Mouse (Mus musculus): ENCODE results near the gene Slc17a8.

Gene Slc17a8

DNA sequence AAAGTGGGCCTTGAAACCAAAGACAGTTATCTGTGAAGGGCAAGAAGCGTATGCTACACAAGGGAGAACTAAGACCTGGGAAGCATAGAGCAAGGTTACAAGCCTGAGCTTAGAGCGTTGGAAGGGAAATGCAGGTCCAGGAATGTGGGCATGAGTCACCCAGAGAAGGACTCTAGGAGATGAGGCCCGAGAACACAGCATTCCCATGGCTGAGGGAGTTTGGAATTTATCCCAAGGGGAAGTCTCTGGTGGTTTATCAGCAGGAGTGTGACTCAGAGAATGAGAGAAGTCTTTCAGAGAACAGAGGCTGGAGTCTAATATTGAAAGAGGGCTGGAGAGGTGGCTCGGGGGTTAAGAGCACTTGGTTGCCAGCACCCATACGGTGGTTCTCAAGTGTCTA lies 94.0 kb downstream of the Slc17a8 start:
- DNase-seq (ENCODE audit: low read depth, low spot score) = no peak

DNA sequence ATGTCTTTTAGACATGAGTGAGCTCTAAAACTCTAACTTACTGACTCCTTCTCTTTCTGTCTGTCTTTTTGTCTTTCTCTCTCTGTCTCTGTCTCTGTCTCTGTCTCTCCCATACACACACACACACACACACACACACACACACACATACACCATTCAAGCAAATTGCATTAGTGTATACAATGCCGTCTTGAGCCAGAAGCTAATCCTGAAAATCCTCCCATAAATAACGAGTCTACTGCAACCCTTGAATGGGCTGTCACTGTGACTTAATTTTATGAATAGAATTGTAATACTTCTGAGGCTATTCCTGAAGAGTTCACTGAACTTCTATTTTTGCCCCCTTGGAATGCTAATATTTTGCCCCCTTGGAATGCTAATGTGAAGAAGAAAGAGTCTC lies 95.2 kb downstream of the Slc17a8 start:
- DNase-seq (ENCODE audit: low read depth, low spot score) = no peak
